Mouse (Mus musculus) hindbrain, embryonic 15.5 days (tissue): ENCODE measurements around the gene Scn8a. TPM values are rescaled to one million over a fixed set of nuclear protein-coding genes. Genes with fewer than 3 reads are reported as not detected.

Source experiments
- ATAC-seq: fragments of 200-750 bp; cut with Nextera tagmentation; 2 replicates; pipeline ENCODE4 v1.8.0; 2017; ENCODE audit warnings: low read depth, moderate number of reproducible peaks, moderate TSS enrichment; ENCODE audit not compliant: low FRiP score
- H3K27ac ChIP-seq: fragments of 300-500 bp; sonication (generic); replicated peaks from 2 replicates; pipeline ENCODE4 v1.5.1; 2015; ENCODE audit warnings: mild to moderate bottlenecking, inconsistent platforms
- H3K27me3 ChIP-seq: fragments of 300-500 bp; sonication (generic); 2 replicates; pipeline ENCODE4 v1.6.1; 2015; ENCODE audit warnings: control low read depth, inconsistent platforms
- H3K36me3 ChIP-seq: fragments of 300-500 bp; sonication (generic); 2 replicates; pipeline ENCODE4 v1.6.1; 2015; ENCODE audit warnings: control low read depth, inconsistent platforms
- H3K4me1 ChIP-seq: fragments of 300-500 bp; sonication (generic); replicated peaks from 2 replicates; pipeline ENCODE4 v1.6.1; 2015; ENCODE audit warnings: control low read depth, inconsistent platforms
- H3K4me2 ChIP-seq: fragments of 300-500 bp; sonication (generic); 2 replicates; pipeline ENCODE4 v1.6.1; 2015; ENCODE audit warnings: moderate library complexity, mild to moderate bottlenecking, inconsistent platforms
- H3K4me3 ChIP-seq: fragments of 300-500 bp; sonication (generic); 2 replicates; pipeline ENCODE4 v1.5.1; 2015; ENCODE audit warnings: mild to moderate bottlenecking, inconsistent platforms
- H3K9ac ChIP-seq: fragments of 300-500 bp; sonication (generic); 2 replicates; pipeline ENCODE4 v1.6.1; 2015; ENCODE audit warnings: inconsistent platforms
- H3K9me3 ChIP-seq: fragments of 300-500 bp; sonication (generic); 2 replicates; pipeline ENCODE4 v1.6.1; 2016; ENCODE audit warnings: control low read depth, inconsistent platforms
- WGBS: fragments of 180-500 bp; shearing (Covaris S2); methylation state at CpG from one replicate; pipeline ENCODE4 v1.1.7; 2015; 5-methylcytosine and 5-hydroxymethylcytosine counted together
- polyA plus RNA-seq: library from polyadenylated mRNA; unstranded; fragments of >200 nt; fragmentation: Nextera tagmentation; extraction: Ambion mirVana; gene quantifications from 2 replicates; pipeline ENCODE4 v1.2.1, GENCODE M21; 2015

Scn8a gene
- polyA plus RNA-seq, 1 experiment from 2014 or later: 29.2 TPM

DNA sequence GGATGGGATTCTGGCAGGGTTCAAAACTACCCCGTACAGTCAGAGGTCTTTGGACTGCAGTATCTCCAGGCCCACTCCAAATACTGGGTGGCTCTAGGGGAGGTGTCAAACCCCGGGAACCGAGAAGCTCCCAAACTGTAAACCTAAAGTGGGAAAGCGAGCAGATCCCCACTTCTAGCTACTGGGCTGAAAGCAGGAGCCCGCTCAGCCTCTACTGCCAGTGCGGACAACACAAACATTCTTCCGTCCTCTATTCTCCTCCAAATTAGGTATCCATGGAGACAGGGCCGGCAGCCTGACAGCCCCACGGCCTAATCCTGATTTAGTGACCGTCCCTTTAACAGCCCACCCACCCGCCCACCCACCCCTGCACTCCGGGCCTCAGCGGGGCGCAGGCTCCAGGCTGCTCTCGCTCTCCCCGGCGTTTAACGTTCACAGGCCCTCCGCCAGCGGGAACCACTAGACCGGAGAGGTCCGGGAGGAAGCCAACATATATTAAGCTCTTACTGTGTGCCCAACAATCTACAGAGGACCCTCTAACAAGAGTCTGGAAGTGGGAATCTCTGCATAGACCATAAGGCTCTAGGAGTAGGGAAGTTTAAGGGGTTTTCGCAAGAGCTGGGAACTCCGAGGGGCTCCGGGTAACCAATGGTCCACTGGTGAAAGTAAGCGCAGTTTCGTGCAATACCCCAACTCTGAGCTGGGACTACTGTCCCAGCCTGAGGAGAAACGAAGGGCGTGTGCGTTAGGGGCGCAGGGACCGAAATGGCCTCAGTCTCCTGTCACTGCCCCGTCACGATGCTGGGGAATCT is 207.5 kb downstream of the Scn8a start:
- 2% methylated on average over 34 of the region's 34 CpGs for WGBS
- peak overlapping the region; percentile 89 for H3K4me2 ChIP-seq
- H3K9ac ChIP-seq: peak overlapping the region; percentile 70
- H3K27ac ChIP-seq: peak overlapping the region; percentile 65
- no peaks in the 10 kb centered on the region for H3K27me3 ChIP-seq
- H3K9me3 ChIP-seq: no peaks in the 10 kb centered on the region
- H3K4me1 ChIP-seq: peaks cover 37% of the 10 kb centered on the region
- no peaks in the 10 kb centered on the region for H3K36me3 ChIP-seq
- peak; percentile 45; the same call in 1 of the 2 replicates for ATAC-seq
- H3K4me3 ChIP-seq: peak overlapping the region; percentile 68

DNA sequence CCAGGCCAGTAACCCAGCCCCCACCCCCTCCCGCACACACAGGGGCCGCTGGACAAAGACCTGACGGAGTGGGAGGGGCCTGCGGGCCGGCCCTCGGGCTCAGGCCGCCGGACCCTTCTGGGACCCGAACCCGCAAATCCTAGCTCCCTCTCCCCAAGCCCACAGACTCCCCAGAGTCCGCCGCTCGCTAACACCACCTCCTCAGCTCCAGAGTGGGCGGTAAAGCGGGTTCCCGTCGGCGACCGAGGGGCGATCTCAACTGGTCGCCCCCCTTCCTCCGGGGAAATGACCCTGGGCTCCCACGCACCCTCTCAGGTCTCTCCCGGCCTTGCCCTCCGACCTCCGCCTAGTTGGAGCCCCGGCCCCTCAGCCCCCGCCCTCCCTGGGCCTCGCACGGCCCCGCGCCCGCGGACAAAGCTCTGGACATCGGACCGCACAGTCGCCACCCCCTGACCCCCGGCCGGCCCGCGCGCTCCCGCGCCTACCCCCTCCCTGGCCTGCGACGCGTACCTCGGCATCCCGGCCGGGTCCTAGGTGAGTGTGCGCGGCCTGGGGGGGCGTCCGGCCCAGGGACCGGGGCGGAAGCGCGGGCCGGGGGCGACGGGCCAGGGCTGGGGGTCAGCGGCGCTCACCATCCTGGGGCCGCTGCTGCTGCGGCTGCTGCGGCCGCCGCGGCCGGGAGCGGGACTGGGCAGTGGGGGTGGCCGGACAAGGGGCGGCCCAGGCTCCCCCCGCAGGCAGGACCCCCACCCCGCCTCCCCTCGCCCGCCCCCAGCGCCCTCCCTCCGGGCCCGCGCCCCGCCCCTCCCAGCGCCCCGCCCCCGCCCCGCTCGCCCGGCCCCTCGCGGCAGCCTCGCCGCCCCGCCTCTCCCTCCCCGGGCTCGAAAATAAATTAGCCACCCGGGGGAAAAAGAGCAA is 208.4 kb downstream of the Scn8a start, which contains the start of gene Fignl2:
Gene Fignl2 (minus strand): TSS at position 755 of the 918 bp plus-strand sequence.
- Histone ChIP-seq H3K4me1 (peaks cover 37% of the 10 kb centered on the region), H3K27me3 (no peaks in the 10 kb centered on the region), H3K4me3 (peak within 1 kb of the TSS; percentile 68), H3K27ac (peak within 1 kb of the TSS; percentile 65), H3K9ac (peak within 1 kb of the TSS; percentile 70), H3K9me3 (no peaks in the 10 kb centered on the region), H3K36me3 (no peaks in the 10 kb centered on the region), H3K4me2 (peak within 1 kb of the TSS; percentile 89)
- under 1% methylated on average over 39 of the region's 96 CpGs for WGBS
- ATAC-seq: 0 out of 2 replicates have a peak, but pooled peaks have one; percentile 16

DNA sequence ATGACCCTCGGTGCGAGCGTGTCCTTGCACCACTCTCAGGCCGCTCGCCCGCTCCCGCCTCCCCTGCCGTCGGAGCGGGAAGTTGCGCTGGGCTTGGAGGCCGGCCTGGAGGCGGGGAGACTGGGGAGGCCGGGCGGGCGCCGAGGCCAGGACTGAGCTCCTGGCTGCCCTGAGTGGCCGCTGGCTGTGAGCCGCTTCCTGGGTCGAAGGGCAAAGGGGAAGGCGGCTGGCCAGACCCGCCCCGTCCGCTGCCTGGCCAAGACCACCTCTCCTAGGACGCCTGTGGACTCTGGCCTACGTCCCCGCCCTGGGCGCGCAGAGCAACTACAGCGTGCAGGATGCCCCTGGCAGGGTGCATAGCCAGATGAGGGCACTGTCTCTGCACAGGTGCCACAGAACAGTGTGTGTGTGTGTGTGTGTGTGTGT is 209.1 kb downstream of the Scn8a start:
- 2% methylated on average over 29 of the region's 30 CpGs for WGBS
- Histone ChIP-seq H3K27ac (peak overlapping the region; percentile 65), H3K9me3 (no peaks in the 10 kb centered on the region), H3K36me3 (no peaks in the 10 kb centered on the region), H3K4me1 (peaks cover 37% of the 10 kb centered on the region), H3K4me2 (peak overlapping the region; percentile 89), H3K9ac (peak overlapping the region; percentile 70), H3K4me3 (peak overlapping the region; percentile 68), H3K27me3 (no peaks in the 10 kb centered on the region)
- peak; percentile 64 for ATAC-seq

DNA sequence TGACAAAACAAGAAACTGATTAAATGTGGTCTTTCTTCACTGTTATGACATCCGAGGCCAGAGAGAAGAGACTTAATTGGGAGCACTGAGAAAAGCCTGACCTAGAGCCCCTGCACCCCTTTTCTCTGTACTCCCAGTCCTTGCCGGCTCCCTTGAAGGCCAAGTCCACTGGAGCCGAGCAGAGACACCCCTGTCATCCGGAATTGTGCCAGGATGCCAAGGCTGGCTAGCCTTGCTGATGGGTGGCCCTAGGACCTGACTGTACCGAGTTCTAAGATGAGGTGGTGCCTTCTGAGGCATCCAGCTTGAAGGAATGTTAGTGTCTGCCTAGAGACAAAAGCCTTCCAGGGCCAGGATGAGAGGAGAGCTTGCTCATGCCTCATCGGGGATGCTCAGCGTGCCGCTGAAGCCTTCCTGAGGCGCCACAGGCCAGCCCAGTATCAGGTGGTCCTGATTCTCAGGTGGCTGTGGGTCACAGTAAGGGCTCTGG is 210.4 kb downstream of the Scn8a start:
- no peak for ATAC-seq
- 65% methylated on average over 9 of the region's 9 CpGs for WGBS
- H3K4me1 ChIP-seq: peaks cover 36% of the 10 kb centered on the region

DNA sequence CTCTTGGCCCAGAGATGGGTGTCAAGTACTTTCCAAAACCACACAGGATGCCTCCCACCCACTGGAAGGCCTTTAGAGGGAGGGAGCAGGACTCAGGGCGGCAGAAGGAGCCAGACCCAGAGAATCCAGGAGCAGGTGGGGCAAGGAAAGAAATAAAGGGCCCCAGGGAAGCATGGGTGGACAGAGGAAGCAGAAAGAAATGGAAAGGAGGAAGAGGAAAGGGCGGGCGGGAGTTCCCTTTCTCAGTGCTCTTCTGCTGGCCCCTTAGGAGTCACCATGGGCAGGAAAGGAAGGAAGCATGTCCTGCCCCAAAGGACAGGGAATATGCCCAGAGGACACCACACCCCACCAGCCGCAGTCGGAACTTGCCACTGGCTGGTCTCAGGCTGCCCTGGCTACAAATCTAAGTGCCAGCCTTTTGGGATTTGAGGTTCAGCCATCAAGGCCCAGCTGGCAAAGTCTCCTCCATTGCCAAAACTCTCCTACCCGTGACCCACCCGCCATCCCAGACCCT is 211.4 kb downstream of the Scn8a start:
- Histone ChIP-seq H3K4me3 (no peak overlapping the region), H3K27ac (no peak overlapping the region), H3K9ac (no peak overlapping the region), H3K36me3 (no peaks in the 10 kb centered on the region), H3K4me2 (no peak overlapping the region), H3K9me3 (no peaks in the 10 kb centered on the region), H3K27me3 (no peaks in the 10 kb centered on the region), H3K4me1 (peaks cover 26% of the 10 kb centered on the region)
- WGBS: 63% methylated on average over 7 of the region's 7 CpGs
- no peak for ATAC-seq

More for the DNA sequence above, 210.4 kb downstream of the Scn8a start:
- H3K4me2 ChIP-seq: no peak overlapping the region
- no peaks in the 10 kb centered on the region for H3K27me3 ChIP-seq
- H3K36me3 ChIP-seq: no peaks in the 10 kb centered on the region
- H3K4me3 ChIP-seq: no peak overlapping the region
- H3K27ac ChIP-seq: no peak overlapping the region
- H3K9me3 ChIP-seq: no peaks in the 10 kb centered on the region
- no peak overlapping the region for H3K9ac ChIP-seq

DNA sequence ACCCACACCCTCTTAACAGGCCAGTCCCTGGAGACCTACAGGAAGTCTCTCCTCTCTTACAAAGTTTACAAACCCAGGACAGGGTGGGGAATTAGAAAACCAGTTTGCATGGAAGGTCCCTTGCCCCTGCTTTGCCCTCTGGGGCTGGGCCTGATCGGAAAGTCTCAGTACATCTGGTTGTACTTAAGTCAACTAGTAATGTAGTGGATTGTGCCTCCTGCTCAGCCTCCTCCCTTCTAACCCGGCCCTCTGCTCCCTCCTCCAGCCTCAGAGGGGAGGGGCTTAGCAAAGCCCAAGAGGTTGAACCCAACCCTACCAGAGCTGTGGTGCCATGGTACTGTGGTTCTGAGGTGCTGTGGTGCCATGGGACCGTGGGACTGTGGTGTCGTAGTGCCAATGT is 212.6 kb downstream of the Scn8a start:
- Histone ChIP-seq H3K27ac (no peak overlapping the region), H3K9me3 (no peaks in the 10 kb centered on the region), H3K36me3 (no peaks in the 10 kb centered on the region), H3K9ac (no peak overlapping the region), H3K27me3 (no peaks in the 10 kb centered on the region), H3K4me1 (peaks cover 15% of the 10 kb centered on the region), H3K4me3 (no peak overlapping the region), H3K4me2 (no peak overlapping the region)
- WGBS: 58% methylated on average over 4 of the region's 4 CpGs
- ATAC-seq: no peak

DNA sequence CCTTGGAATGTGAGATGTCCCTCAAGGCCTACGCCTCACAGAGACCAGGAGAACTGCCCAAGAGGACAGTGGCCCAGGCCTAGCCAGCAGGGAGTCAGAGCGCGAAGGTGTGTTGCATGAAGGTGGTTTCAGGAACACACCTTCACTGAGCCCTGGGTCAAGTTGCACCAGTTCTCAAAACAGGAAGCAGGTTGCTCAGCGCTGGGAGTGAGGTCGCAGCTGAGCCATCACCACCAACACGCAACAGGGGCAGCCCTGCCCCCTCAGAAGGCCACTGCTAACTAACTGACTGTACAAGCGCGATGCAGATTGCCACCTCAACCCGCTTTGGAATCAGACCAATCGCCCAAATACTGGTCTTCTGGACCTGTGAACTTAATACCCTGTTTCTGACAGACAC is 214.8 kb downstream of the Scn8a start:
- H3K4me1 ChIP-seq: peaks cover 6% of the 10 kb centered on the region
- H3K4me3 ChIP-seq: no peak overlapping the region
- 83% methylated on average over 10 of the region's 10 CpGs for WGBS
- no peak overlapping the region for H3K27ac ChIP-seq
- no peak for ATAC-seq
- H3K4me2 ChIP-seq: no peak overlapping the region
- H3K9ac ChIP-seq: no peak overlapping the region
- H3K36me3 ChIP-seq: no peaks in the 10 kb centered on the region
- H3K27me3 ChIP-seq: no peaks in the 10 kb centered on the region
- no peaks in the 10 kb centered on the region for H3K9me3 ChIP-seq

DNA sequence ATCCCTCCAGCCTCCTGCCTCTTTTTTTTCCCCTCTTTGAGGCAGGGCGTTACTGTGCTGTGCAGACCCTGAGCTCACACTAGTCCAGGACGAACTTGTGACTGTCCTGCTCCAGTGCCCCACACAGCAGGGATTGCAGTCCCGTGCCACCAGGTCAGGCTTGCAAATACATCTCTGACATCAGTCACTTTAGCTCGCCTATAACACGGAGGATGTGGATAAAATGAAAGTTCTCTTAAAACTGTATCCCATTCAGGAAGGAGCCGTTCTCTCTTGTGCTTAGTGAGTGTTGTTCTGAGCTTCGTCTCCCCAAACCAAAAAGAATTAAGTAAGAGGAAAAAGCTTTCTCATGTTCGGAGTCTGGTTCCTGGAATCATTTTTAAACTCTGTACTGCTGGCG is 216.8 kb downstream of the Scn8a start:
- no peak overlapping the region for H3K4me2 ChIP-seq
- no peak overlapping the region for H3K4me3 ChIP-seq
- no peaks in the 10 kb centered on the region for H3K36me3 ChIP-seq
- H3K9me3 ChIP-seq: no peaks in the 10 kb centered on the region
- H3K27me3 ChIP-seq: no peaks in the 10 kb centered on the region
- peaks cover 6% of the 10 kb centered on the region for H3K4me1 ChIP-seq
- no peak for ATAC-seq
- H3K9ac ChIP-seq: no peak overlapping the region
- no peak overlapping the region for H3K27ac ChIP-seq
- WGBS: 67% methylated on average over 9 of the region's 9 CpGs

DNA sequence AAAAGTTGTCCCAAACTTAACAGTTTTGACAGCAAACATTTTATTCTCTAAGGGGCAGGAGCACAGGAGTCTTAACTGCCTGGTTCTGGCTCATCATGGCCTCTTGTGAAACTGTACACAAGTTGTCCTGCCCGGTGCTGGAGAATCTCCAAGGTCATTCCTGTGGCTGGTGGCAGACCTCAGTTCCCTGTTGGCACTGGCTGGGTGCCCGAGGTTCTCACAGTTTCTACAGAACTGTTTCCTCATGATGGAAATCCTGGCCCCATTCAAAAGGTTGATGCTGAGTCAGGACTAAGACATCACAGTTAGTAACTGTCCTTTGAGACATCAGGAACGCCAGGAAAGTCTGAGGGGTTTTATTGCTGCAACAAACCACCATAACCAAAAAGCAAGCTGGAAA is 217.3 kb downstream of the Scn8a start:
- Histone ChIP-seq H3K36me3 (no peaks in the 10 kb centered on the region), H3K27ac (no peak overlapping the region), H3K27me3 (no peaks in the 10 kb centered on the region), H3K9ac (no peak overlapping the region), H3K4me2 (no peak overlapping the region), H3K4me1 (peaks cover 6% of the 10 kb centered on the region), H3K9me3 (no peaks in the 10 kb centered on the region), H3K4me3 (no peak overlapping the region)
- no peak for ATAC-seq
- WGBS: 61% methylated on average over 3 of the region's 3 CpGs

DNA sequence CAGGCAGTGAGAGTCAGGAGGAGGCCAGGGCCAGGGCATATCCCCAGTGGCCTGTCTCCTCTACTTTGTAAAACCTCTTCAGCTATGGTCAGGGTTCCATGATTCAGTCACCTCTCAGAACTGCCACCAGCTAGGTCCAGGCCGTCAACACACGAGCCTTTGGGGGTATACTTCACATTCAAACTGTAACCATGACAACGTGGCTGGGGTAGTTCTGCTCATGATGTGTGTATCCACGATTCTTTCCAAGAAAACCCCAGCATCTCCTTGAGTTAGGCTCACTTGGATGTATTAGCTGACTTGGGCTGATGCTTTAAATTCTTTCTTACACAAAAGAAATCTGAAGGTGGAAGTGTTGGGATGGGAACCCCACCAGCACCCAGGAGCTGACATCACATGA is 218.6 kb downstream of the Scn8a start:
- Histone ChIP-seq H3K4me2 (no peak overlapping the region), H3K9me3 (no peaks in the 10 kb centered on the region), H3K4me1 (peaks cover 18% of the 10 kb centered on the region), H3K27me3 (no peaks in the 10 kb centered on the region), H3K36me3 (no peaks in the 10 kb centered on the region), H3K4me3 (no peak overlapping the region), H3K27ac (no peak overlapping the region), H3K9ac (no peak overlapping the region)
- 25% methylated on average over 4 of the region's 4 CpGs for WGBS
- ATAC-seq: no peak

DNA sequence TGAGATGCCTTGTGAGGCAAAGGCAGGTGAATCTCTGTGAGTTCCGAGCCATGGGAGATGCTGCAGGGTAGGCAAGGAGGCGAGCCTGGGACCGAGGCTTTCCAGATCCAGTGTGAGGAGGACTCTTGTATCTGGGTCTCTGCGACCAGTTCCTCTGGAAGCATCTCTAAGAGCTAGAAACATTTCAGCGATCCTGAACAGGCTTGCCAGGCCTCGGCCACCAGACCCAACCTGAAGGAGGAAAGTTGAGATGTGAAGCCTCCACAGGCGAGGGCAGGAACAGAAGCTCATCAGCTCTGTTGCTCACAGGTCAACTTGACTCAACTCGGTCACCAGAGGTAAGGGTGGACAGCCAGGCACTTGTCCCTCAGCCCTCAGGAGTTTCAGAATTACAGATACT is 221.9 kb downstream of the Scn8a start:
- no peak for ATAC-seq
- Histone ChIP-seq H3K4me2 (no peak overlapping the region), H3K9me3 (no peaks in the 10 kb centered on the region), H3K36me3 (no peaks in the 10 kb centered on the region), H3K27me3 (no peaks in the 10 kb centered on the region), H3K4me1 (peaks cover 25% of the 10 kb centered on the region), H3K4me3 (no peak overlapping the region), H3K27ac (no peak overlapping the region), H3K9ac (no peak overlapping the region)
- 93% methylated on average over 8 of the region's 8 CpGs for WGBS
